Mouse (Mus musculus): ENCODE data around the gene Exoc6b.

Gene Exoc6b

DNA sequence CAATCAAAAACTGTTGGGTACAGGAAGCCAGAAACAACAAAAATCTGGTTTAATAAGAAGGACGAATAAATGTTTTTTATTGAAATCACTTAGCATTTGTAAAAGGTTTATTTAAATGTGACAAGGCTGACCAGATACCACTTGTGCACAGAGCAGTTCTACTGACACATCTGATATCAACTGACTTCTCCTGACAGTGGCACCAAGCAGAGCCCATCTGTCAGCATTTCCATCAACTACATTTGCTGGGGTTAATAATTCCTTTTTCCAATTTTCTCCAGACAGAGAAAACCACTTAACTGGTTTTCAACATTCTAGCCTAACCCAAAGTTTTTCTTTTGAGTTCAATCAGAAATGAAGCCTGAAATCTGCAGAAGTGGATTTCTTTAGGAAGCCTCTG, 100.8 kb downstream of the Exoc6b start:
- no peak for DNase-seq

DNA sequence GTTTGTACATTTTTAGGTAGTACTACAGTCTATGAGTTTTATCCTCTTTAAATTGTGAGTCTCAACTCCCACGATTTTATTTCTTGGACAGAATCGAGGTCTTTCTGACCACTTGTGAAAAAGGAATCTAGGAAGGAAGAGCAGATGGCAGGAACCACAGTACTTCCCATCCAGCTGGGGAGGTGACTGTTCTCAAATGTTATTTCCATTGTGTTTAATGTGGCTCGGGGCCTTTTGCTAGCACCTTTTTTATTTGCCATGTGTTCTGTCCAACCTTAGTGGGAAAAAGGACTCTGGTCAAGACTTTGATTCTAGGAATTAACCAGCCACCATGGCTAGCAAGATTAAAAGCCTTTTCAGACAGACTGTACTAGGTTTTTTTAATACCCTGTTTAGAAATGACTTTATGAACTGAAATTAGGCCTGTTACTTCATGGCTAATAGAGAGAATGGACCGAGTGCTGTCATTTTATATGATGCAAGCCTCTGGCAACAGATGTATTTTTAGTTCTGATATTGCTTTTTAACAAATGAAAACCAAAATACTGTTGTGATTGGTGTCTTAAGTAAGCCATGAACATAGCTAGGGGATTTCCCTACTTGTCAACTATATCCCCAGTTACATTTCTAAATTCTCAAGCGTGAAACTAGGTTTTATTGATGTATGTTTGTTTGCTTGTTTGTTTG, 104.4 kb downstream of the Exoc6b start:
- DNase-seq = no peak

DNA sequence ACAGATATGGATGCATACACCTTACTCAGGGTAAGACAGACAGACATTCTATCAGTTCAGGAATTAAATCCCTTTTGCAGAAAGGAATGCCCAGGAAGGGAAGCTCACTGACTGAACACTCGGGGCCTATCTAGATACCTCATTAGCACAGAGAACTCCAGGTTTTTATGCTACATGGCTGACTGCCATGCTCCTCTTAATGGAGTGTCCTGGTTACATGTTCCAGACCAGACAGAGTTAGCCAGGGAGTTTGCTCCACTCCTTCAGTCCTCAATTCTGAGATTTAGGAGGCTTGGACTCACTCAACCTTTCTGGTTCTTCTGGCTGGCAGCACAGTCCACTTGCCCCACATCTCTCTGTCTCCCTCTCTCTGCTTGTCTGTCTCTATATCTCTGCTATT, 106.3 kb downstream of the Exoc6b start:
- DNase-seq = no peak

DNA sequence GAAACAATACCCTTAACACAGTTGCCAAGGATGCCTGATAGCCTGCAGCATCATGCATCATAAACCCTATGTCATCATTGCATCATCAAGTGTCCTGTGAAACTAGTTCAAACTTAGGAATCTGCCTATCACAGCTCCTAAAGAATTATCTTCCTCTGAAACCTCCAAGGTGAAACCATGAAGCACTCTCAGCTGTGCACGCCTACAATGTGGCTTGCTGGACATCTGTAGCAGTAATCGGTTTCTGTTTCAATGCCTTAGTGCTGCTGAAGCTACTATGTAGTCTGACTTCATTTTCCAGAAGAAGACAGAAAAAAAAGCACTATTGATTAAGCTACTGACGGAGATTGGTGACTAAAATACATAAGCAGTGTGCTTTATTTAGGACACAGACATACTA, 107.5 kb downstream of the Exoc6b start:
- no peak for DNase-seq

DNA sequence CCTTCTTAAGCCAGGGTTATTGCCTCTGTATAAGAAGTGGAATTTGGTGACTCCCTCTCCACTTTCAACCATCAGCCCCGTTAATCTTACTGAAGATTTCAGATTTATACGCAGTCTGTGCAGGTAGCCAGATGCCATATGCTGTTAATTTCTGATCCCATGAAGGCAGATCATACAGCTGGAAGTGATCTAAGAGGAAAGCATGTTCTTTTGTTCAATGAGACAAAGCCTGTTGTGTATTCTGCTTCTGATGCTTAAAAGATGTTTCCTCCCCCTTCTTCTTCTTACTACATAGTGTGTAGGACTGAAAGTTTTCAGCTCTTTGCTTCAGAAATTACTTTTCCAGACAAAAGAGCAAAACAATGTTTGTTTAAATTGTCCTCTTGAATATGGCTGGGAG, 109.8 kb downstream of the Exoc6b start:
- DNase-seq = no peak

DNA sequence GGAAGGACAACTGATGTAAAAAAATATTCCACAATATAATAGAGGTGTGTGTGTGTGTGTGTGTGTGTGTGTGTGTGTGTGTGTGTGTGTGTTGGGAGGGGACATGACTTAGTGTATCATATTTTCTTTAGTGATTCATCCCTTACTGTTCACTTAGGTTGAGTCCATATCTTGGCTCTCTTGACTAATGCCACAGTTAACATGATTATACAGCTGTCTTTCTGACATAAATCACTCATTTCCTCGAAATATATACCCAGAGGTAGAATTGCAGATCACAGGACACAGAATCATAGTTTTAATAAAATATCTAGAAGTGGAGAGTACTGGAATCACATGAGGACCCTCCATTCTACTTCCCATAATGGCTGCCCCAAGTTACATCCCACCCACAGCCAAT, 117.7 kb downstream of the Exoc6b start:
- DNase-seq = no peak

DNA sequence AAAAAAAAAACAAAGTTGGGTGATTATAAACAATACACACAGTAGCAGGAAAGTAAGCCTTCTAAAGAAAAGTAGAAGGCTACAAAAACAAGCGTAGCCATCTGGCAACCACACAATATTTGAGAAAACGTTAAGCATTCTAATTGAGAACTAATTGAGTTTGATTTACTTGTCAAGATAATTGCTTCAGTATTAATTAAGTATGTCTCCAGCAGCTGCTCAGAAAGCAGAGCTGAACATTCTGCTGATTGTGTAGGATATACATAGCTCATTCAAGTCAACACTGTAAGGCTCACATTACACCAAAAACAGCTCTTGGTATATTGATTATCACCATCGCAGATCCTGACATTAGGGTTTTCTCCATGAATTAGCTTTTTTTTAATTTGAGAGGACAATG, 122.7 kb downstream of the Exoc6b start:
- no peak for DNase-seq

DNA sequence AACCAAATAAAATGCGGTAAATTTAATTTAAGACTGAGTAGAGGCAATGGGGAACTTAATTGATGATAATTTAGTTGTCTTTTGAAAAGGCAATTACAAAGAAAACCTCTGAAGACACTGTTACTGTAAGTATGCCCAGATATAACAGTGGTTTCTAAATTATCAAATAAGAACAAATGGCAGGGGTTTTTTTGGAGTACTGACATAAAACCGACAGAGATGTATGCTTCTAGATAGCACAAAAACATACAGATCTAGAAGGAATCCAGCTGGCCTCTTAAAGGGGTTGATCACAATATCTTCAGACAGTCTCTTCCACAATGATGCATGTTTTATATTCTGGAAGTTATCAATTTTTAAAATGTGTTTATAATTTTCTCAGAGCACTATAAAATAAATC, 123.2 kb downstream of the Exoc6b start:
- no peak for DNase-seq

DNA sequence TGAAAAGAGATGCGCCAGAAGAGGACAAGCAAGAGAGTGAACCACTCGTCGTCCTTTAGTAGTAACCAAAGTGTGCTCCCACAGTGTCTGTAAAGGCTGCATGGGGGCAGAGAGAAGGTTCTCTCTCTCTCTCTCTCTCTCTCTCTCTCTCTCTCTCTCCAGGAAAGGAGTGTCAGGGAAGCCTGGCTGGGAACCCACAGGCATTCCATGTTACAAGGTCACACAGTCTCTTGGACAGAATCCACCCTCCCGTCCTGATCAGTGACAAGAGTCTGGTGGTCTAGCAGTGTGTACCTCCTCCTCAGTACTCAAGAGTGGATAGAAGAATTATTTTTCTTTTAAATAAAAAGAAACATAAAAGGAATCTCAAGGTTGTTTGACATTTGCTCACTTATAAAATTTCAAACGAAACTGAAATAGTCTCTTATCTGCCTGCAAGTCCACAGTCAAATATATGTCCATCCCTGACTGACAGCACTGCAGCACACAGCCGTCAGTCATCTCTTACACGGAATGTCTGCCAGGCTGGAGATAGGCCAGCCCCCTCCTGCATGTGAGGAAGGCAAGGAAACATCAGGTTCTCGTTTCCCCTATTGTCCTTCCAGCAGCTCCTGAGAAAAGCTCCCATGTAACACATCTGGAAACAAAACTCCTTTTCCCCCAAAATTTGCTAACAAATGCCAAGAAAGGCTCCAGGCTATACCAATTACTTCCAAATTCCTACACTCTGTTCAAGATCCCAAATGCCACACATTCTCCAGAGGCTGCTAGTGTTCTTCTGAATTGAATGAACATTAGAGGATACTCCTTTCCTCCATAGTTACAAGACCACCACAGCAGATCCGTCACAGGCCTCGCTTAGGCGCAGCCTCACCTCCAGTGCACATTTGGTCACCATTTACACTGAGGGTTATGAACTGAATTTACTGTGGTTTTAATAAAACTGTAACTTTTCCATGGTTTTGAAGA, 136.1 kb downstream of the Exoc6b start:
- no peak for DNase-seq

DNA sequence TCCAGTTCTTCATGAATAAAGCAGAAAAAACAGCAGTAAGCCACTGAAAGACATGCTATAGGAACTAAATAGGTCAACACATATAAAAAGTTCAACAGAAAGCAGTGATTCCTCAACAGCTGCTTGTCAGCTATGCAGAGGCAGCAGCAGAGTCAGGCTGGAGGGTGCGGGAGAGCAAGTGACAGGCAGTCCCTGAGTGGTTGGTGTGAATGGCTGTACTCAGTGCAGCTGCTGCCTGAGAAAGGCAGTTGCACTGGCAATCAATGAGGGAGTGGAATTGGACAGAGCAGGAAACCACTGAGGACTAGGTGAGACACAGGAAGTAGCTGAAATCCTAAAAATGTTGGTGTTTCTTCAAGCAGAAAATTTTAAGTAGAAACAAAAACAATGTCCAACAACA, 138.3 kb downstream of the Exoc6b start:
- DNase-seq = no peak

DNA sequence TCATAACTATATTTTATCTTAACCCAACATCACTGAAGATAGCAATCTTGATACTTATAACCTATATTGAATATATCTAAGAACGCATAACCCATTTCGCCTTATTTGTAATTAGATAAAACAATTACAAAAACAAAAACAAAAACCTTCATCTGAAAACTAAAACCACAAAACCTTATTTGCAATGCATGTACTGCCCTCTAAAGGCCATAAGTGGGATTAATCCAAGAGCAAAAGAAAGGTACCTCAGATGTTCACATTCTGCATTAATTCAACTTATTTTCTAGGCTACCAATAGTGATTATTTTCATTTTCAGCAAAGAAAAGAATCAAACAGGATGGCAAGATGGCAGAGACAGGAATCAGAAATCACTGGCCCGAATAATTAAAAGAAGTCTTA, 143.2 kb downstream of the Exoc6b start:
- DNase-seq = no peak

DNA sequence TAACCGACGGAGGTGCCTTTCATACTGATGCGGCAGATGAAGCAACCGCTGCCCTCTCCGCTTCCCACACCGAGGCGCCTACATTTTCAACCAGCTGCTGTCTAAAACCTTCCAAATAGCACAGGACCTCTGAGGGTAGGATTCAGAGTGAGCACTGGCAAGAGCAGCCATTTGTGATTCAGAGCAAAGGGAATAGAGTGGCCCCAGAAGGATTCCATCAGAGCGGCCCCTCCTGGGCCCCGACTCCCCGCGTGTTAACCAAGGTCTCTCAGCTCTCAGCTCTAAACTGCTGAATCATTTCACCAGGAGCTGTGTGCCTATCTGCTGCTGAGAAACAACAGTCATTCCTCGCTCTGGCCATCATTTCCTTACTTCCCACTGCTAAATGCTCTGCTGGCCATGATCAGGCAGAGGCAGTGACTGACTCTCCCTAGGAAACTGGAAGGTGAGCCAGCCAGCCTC, 145.5 kb downstream of the Exoc6b start:
- no peak for DNase-seq

DNA sequence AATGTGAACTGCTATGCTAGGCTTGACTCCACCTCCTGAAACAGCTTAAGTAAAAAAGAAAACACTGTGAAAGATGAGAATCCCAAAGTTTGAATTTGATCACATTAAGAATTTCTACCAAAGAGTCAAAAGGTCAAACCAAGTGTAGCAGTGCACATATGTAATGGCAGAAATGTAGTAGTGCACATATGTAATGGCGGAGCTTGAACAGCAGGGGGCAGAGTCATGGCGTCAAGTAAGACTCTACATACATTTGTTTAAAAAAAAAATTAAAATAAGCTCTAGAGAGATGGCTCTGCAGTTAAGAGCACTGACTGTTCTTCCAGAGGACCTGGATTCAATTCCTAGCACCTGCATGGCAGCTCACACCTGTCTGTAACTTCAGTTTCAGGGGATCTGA, 153.0 kb downstream of the Exoc6b start:
- DNase-seq = peak; percentile 46

DNA sequence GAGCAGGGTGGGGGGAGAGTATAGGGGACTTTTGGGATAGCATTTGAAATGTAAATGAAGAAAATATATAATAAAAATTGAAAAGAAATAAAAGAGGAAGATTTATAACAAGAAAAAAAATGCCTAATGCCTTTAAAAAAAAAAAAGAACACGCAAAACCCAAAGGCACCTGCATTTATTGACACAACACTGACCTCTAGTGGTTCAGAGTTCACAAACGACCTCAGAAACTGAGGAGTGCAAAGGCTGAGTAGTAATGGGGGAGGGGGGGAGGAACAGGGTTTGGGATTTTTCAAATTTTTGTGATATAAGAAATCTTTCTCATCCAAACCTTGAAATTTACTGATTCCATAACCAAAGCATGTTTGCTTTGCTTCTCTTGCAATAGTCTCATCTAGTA, 156.9 kb downstream of the Exoc6b start:
- DNase-seq = no peak

DNA sequence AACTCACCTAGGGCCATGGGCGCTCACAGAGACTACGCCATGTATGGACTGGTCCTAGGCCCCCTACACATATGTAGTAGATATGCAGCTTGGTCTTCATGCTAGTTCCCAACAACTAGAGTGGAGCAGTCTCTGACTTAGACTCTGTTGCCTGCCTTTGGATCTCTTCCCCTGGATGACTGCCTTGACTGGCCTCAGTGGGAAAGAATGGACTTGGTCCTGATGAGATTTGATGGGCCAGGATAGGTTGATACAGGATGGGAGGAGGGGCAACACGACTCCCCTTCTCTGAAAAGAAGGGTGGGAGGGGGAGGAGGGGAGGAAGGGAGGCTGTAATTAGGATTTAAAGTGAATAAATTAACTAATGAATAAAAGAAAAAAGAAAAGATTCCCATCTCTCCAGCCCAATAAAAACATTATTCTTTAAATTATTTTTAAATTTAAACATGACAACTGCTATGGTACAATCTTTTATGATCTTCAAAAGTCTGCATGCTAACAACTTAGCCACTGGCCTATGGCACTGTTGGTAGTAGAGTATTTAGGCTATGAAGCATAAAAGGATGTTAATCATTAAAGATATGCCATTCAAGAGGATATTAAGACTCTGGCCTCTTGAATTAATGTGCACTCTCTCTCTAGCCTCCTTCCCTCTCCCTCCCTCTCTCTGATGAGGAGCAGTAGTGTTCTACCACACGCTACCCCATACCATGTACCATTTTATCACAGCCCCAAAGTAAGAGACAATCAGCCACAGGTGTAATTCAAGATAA, 170.1 kb downstream of the Exoc6b start:
- no peak for DNase-seq

DNA sequence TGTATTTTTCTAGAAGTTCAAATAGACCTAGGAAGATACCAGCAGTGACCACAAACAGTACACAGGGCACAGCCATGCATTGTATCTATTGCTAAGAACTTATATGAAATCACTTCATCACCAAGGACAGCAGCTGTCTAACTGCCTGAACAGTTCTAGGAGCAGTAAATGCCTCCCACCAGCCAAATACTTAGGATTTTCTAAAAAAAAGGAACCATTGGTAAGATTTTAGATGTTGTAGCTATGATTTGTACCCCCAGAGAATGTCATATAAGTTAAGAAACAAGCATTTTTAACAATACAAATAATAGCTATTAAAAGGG, 175.6 kb downstream of the Exoc6b start:
- DNase-seq = no peak

DNA sequence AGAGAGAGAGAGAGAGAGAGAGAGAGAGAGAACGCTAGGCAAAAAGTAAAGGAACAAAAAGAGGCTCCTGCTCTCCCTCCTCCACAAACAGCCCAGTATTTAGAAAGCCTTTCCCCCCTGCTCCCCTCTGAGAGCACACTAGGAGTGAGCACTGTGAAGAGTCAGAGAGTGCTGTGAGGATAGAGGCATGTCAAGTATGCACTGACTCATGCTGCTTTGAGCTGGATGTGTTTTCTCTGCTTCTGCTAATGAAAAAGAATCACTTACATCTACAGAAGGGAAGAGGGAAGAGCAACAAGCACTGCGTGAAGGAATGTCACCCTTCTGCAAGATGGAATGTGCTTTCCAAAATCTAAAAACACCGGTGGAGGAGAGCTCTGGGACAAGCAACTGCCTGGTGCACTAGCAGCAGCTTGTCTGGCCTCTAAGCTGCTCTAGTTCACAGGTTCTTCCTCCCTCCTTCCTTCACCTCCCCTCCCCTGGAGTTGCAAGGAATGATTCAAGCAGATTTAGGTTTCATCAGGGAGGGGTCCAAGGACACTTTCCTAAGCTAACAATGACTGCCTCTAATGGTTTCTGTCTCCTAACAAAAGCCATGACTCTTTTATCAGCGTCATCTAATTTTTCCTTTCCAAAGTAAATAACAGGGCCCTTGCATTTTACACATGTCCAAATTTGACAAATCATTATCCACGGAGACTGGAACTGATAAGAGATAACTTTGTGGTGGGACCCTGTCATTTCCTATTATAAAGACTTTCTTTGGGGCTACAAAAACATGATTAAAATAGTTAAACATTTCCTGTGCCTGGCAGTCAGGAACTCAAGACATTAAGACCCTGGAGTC, 176.2 kb downstream of the Exoc6b start:
- no peak for DNase-seq

DNA sequence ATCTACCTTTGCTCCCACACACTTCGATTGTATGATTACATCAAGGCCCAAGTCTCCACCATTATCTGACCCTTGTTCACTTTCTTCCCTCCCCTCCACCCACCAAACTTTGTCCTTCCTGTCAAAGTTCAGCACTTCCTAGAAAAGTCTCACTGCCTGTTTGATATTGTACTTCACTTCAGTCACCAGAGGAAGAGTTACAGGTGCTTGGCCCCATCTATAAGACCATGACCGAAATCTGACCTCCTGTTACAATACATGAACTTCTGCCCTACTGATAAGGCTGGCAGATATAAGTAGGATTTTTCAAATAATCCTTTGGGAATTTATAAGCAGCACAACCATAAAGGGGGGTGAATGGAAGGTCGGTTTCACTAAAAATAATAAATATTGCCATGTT, 182.8 kb downstream of the Exoc6b start:
- DNase-seq = no peak

DNA sequence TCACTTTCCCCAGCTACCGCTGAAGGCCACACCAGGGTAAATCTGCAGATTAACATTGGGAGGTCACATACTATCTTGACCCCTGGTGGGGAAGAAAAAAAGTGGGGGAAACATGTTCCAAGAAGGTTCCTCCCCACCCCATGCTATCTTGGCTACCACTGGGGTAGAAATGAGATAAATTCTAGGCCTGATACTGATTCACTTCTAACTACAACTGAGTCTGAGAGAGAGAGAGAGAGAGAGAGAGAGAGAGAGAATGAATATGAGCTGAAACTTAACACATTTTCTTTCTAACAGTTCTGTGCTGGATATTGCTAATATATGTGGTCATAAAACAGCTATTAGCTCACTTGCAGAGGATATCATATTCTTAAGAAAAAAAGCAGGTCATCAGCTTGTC, 184.2 kb downstream of the Exoc6b start:
- no peak for DNase-seq

DNA sequence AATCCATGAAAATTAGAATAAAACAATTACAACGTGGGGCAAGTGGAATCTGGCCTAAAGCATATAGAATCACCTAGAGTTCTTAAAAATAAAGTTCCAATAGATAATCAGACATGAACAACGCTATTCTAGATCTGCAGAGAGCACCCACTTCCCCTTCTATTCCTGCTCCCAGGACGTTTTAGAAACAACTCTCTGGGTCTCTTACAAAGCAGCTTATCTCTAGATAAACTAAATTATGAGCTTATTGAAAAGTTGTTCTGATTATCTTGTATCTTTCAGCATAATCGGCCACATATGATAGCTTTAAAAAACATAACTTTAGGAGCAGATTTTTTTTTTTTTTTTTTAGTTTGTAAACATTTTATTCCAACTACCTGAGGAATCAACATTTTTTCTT, 185.6 kb downstream of the Exoc6b start:
- no peak for DNase-seq

DNA sequence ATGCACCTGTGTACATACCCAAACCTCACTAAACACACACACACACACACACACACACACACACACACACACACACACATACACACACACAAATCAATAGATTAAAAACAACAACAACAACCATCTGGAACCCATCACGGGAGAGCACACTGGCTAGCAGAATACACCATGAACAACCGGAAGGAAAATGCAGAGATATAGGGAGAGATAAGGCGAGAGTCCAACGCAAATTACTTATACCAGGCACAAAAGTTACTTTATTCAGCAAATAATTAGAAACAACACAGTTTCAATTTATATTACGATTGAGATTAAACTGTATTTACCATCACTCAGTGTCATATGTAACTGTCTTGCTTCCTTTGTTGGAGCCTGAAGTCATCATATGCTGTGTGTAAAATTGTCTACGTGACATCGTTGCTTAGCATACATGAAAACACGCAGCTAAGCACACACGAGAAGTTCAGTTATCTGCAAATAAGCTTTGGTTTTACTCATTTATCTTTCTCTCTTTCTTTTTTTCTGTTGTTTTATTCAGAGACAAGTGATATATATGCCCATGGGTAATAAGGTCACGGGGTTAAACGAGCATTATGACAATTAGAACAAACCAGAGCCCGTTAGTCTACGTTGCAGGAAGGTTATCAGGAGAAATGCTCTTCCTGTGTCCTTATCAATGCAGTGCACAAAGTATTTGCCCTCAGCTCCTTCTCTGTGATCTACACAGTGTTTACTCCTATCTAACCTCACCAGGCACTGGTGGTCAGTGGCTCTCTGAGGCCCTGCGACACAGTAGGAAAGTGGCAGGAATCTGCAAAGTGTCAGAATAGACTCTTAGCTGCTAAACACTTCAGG, 186.4 kb downstream of the Exoc6b start:
- DNase-seq = no peak

DNA sequence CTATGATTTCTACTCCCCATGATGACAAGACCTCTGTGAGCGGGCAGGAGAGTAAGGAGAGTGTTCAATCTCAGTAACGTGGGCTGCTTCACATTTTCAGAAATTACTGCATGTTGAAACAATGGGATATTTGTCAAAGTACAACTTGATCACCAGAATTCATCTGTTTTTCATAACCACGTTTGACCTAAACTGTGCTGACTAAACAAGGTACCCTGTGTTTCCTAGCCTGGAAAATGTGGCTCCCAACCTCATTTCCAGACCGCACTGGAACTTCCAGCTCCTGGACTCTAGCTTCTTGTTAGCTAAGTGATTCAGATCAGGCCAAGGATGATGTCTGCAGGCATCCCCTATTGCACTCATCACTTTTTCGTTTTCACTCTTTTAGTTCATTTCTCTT, 193.4 kb downstream of the Exoc6b start:
- DNase-seq = no peak

Data from kidney, adult 18-20 months (tissue).